Mouse (Mus musculus) olfactory bulb, adult 2 months (tissue): Measurements from ENCODE around the gene Zfp39.

Source experiments
- CTCF ChIP-seq: fragments of 200-500 bp; IDR thresholded peaks from 2 replicates; pipeline ENCODE4 v1.5.1; 2012; ENCODE audit warnings: low read depth, mild to moderate bottlenecking, low read length, moderate library complexity; ENCODE audit not compliant: insufficient read depth
- POLR2A ChIP-seq: fragments of 200-500 bp; IDR thresholded peaks from 2 replicates; pipeline ENCODE4 v1.6.1; 2012; ENCODE audit warnings: mild to moderate bottlenecking, low read depth, low read length, moderate library complexity; ENCODE audit not compliant: insufficient read depth

- TF ChIP-seq POLR2A (peak; percentile 76), CTCF (no peak)
Measured at GRCm38 (mm10) chr11:58903511-58904409, at the start of gene Zfp39.
